Mouse (Mus musculus): ENCODE measurements at regions not wholly inside any gene's neighbourhood (a gene's known extent, or its start where the extent isn't known, plus 50 kb on each side); places are given as distances from the start of the nearest gene placed in this dataset.

DNA sequence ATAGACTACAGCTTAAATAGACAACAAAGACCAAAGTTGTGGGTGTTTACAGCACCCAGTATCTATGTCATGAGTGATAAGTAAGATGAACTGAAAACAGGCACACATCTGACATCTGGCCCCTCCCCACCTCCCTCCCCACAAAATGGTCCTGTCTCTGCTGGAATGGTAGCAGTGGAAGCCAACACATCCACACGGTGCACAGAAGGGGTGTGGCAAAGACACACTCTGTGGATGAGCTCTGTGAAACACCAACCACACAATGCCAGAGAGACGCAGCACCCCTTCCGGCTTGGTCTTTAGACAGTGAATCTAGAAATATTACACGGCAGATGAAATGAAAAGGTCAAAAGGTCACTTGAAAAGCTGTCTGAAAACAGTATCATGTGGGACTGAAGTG lies 85.6 kb downstream of the Fgf18 start:
- no peak for DNase-seq (ENCODE audit: low spot score in 2 of 2)

DNA sequence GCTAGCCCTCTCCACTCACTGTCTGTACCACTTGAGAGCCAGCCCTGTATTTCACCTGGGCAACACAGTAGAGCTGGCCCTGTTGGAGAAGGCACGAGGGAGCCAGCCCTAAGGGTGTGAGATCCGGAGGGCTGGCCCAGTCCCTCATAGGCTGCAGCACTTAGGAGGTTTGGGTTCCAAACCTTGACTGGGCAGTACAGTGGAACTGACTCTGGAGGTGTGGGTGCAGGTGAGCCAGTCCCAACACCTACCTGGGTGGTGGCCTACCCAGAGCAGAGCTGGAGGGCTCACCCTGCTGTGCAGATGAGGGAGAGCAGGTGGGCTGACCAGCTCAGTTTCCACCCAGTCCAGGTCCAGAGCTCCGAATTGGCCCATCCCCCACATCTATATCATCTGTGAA lies 86.8 kb downstream of the Fgf18 start:
- no peak for DNase-seq (ENCODE audit: low spot score in 2 of 2)

DNA sequence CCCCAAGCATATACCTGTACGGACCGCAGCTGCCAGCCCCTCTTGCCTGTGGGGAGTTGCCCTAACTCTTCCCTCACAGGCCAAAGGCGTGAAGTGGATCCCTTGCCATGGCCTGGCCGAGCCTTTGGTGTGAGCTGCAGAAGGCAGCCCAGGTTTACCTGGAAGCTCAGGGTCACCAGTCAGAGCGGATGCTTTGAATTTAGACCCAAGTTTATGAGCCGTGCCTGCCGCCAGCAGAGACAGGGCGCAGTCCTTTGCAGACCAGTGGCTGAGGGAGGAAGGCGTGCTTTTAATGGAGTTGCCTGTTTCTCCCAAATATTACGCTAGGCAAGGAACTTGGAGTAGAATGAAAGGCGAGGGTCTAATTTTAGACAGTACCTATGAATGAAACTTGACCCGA lies 97.0 kb downstream of the Fgf18 start:
- no peak for DNase-seq (ENCODE audit: low spot score in 2 of 2)

GRCm38 (mm10) chr11:33039854-33040792 lies 107.1 kb downstream of the Fgf18 start:
- DNase-seq (ENCODE audit: low spot score in 2 of 2): no peak

- no peak for DNase-seq (ENCODE audit: low spot score in 2 of 2)
Observed at GRCm38 (mm10) chr11:33036367-33036766, 110.8 kb downstream of the Fgf18 start.

GRCm38 (mm10) chr11:33028920-33029319 lies 118.3 kb downstream of the Fgf18 start:
- no peak for DNase-seq (ENCODE audit: low spot score in 2 of 2)

DNA sequence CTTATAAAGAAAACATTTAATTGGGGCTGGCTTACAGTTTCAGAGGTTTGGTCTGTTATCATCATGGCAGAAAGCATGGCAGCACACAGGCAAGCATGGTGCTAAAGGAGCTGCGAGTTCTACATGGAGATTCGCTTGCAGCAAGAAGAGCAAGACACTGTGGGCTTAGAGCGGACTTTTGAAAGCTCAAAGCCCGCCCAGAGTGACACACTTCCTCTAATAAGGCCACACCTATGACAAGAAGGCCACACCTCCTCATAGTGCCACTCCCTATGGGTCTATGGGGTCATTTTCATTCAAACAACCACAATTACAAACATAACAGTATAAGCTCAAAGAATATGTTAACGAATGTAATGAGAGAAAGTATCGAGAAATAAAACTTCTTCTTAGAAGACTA lies 120.1 kb downstream of the Fgf18 start:
- DNase-seq (ENCODE audit: low spot score in 2 of 2): no peak

DNA sequence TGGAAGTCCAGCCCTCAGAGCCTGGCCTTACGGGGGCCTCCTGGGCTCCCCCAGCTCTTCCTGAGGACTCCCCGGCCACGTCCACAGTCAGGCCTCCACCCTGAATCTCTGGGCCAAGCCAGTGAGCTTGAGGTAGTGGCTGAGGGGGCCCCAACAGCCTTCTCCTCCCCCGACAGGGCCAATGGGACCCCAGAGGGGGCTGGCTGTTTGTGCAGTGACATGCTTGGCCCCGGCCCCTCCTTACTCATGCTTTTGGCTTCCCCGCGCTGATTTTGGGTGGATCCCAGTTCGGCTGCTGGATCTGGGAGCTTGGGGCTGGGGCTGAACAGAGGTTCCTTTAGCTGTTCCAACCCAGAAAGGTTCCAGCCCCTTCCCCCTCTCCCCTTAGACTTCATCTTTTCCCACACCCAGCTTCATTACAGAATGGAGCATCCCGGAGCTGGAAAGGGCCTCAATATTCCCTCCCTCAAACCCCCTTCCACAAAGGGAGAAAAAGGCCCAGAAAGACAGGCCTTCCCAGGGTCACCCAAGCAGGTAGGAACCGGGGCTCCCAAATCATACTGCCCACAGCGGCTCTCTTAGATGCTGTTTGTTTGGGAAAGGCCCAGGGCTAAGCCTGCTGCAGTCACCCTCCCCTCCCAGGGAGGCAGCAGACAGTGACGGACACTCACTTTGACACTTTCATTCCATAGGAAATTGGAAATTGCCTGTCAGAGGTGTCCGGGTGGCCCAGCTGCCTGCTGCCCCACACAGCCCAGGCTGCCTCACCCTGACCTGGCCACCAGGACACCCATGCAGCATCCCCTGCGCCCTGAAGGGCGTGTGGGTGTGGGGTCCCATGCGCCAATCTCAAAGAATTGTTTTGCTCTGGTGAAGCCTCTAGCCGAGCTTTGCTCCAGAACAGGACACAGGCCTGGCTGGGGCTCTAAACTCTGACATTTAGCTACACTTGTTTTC lies 133.7 kb downstream of the Fgf18 start:
- peak; percentile 79 to 83 for DNase-seq (ENCODE audit: low spot score in 2 of 2)

GRCm38 (mm10) chr11:33012384-33013160 lies 134.6 kb downstream of the Fgf18 start:
- DNase-seq (ENCODE audit: low spot score in 2 of 2): no peak

GRCm38 (mm10) chr11:33008611-33009010 lies 138.6 kb downstream of the Fgf18 start:
- DNase-seq (ENCODE audit: low spot score in 2 of 2): peak in 1 of 2 experiments; percentile 24

- peak in 1 of 2 experiments; percentile 39 for DNase-seq (ENCODE audit: low spot score in 2 of 2)
Observed at GRCm38 (mm10) chr11:33007826-33008530, 139.2 kb downstream of the Fgf18 start.

DNA sequence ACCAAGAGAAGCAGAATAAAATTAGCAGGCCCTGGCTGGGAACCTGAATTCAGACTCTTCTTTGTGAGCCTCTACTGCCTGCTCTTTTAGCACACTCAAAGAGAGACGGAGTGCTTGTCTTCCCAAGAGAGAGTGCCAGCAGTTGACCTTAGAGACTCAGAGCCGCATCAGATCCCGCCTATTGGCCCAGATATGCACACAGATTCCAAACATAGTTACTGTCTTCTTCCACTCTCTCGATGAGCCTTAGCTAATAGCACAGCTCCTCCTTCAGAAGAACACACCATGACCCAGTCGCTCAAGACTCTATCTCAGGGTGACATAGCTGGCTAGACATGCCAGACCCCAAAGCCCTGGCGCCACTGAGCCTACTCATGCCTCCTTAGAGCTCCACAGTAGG lies 139.8 kb downstream of the Fgf18 start:
- no peak for DNase-seq (ENCODE audit: low spot score in 2 of 2)

DNA sequence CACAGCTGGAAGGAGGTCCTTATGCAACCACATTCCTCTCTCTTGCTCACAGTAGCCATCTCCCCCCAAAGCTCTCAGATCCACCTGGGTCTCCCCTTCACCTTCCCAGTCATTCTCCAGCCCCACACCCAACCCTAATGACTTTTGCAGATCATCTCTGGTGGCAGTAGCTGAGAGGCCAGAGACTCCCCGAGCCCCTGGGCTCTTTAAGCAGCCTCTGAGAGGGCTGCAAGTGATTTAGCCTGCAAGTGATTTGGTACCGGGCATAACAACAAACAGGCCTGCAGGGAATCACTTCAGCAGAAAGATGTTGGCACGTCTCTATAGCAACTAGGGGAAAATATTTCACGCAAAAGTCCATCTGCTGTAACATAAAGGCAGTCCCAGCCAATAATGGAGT lies 142.0 kb downstream of the Fgf18 start:
- DNase-seq (ENCODE audit: low spot score in 2 of 2): no peak

DNA sequence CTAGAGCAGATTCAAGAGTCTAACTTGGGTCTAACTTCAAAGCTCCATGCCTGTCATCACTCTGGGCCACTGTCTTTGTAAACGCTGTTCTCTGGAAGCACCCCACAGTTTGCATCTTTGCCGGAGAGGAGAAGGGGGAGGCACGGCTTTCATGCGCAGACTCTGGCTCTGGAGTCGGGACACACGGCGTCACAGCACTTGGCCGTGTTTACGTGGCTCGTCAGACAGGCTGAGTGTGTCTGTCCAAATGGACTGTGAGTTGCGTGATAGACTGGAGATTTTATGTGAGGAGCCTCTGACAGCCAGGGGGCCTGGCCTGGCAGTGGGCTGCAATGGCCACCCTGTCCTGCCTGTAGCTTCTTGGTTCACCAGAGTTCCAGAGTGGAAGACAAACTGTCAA lies 142.6 kb downstream of the Fgf18 start:
- DNase-seq (ENCODE audit: low spot score in 2 of 2): no peak

- no peak for DNase-seq (ENCODE audit: low spot score in 2 of 2)
Observed at GRCm38 (mm10) chr11:32999684-33000255, 147.4 kb downstream of the Fgf18 start.

- no peak for DNase-seq (ENCODE audit: low spot score in 2 of 2)
Observed at GRCm38 (mm10) chr11:32998687-32999605, 148.3 kb downstream of the Fgf18 start.

GRCm38 (mm10) chr11:32994391-32994790 lies 152.8 kb downstream of the Fgf18 start:
- peak in 1 of 2 experiments; percentile 42 for DNase-seq (ENCODE audit: low spot score in 2 of 2)

DNA sequence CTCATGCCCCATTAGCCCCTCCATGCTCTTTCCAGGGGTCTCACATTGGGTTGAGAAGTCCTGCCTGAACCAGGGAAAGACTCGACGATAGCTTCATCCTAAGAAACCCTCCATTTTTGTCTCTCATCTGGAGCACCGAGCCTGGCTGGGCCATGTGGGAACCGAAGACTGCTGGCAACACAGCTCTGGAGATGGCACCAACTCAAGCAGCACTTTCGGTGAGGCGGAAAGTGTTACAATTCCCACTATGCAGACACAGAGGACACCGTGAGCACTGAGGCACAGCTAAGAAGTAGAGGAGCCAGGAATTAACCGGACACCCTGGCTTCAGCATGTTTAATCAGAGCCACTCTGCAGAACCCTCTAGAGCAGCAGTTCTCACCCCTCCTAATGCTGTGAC lies 153.8 kb downstream of the Fgf18 start:
- DNase-seq (ENCODE audit: low spot score in 2 of 2): no peak

- no peak for DNase-seq (ENCODE audit: low spot score in 2 of 2)
Observed at GRCm38 (mm10) chr11:32991036-32991616, 156.1 kb downstream of the Fgf18 start.
